Mouse (Mus musculus): ENCODE measurements around the gene Bbof1. TPM values are rescaled to one million over a fixed set of nuclear protein-coding genes. Genes with fewer than 3 reads are reported as not detected.

The Bbof1 gene
- total and polyA plus RNA-seq, 2 experiments from 2014 or later: 2.2 to 2.3 TPM

- no peak for DNase-seq (ENCODE audit: low spot score)
- whole genome bisulfite sequencing: 84% methylated on average over 6 of the region's 6 CpGs
- Histone ChIP-seq H3K4me2 (ENCODE audit: low read depth, low read length) (no peak overlapping the region), H3K4me1 (ENCODE audit: insufficient read depth, low read length) (peaks cover 5% of the 10 kb centered on the region; the same call in 1 of the 2 replicates), H3K4me3 (ENCODE audit: low read length) (no peak overlapping the region), H3K27me3 (ENCODE audit: insufficient read depth, low read length) (no peaks in the 10 kb centered on the region), H3K9ac (replicated peaks; ENCODE audit: low read length) (no peak overlapping the region), H3K36me3 (ENCODE audit: insufficient read depth, low read length) (no peaks in the 10 kb centered on the region), H3K27ac (no peak overlapping the region), H3K9me3 (ENCODE audit: low read length) (no peaks in the 10 kb centered on the region)
- TF ChIP-seq CTCF (IDR thresholded peaks at IDR 0.05; ENCODE audit: low read depth): no peak
- ATAC-seq: no peak
Observed at GRCm38 (mm10) chr12:84448181-84448580, 39.3 kb downstream of the Bbof1 start.

GRCm38 (mm10) chr12:84449887-84450286 is 41.0 kb downstream of the Bbof1 start:
- Histone ChIP-seq H3K27me3 (ENCODE audit: insufficient read depth, low read length) (no peaks in the 10 kb centered on the region), H3K4me2 (ENCODE audit: low read depth, low read length) (peak overlapping the region; percentile 67), H3K9me3 (ENCODE audit: low read length) (no peaks in the 10 kb centered on the region), H3K4me3 (ENCODE audit: low read length) (peak overlapping the region; percentile 73), H3K36me3 (ENCODE audit: insufficient read depth, low read length) (no peaks in the 10 kb centered on the region), H3K27ac (peak overlapping the region; percentile 86), H3K9ac (replicated peaks; ENCODE audit: low read length) (peak overlapping the region; percentile 62; the same call in 1 of the 2 replicates), H3K4me1 (ENCODE audit: insufficient read depth, low read length) (peaks cover 5% of the 10 kb centered on the region; the same call in 1 of the 2 replicates)
- DNase-seq (ENCODE audit: low spot score) (no peak), ATAC-seq (no peak)
- 52% methylated on average over 10 of the region's 10 CpGs for WGBS
- TF ChIP-seq CTCF (IDR thresholded peaks at IDR 0.05; ENCODE audit: low read depth): no peak

- Histone ChIP-seq H3K27ac (peak overlapping the region; percentile 86), H3K36me3 (ENCODE audit: insufficient read depth, low read length) (no peaks in the 10 kb centered on the region), H3K4me1 (ENCODE audit: insufficient read depth, low read length) (peaks cover 5% of the 10 kb centered on the region; the same call in 1 of the 2 replicates), H3K4me3 (ENCODE audit: low read length) (peak overlapping the region; percentile 73), H3K4me2 (ENCODE audit: low read depth, low read length) (peak overlapping the region; percentile 67), H3K27me3 (ENCODE audit: insufficient read depth, low read length) (no peaks in the 10 kb centered on the region), H3K9me3 (ENCODE audit: low read length) (no peaks in the 10 kb centered on the region), H3K9ac (replicated peaks; ENCODE audit: low read length) (peak overlapping the region; percentile 62)
- WGBS: 0% methylated on average over 6 of the region's 6 CpGs
- DNase-seq (ENCODE audit: low spot score): peak; percentile 27
- ATAC-seq: no peak
- TF ChIP-seq CTCF (IDR thresholded peaks at IDR 0.05; ENCODE audit: low read depth): no peak
Observed at GRCm38 (mm10) chr12:84450351-84450717, 41.5 kb downstream of the Bbof1 start.

- Histone ChIP-seq H3K4me3 (ENCODE audit: low read length) (peak within 1 kb of the TSS; percentile 73), H3K27me3 (ENCODE audit: insufficient read depth, low read length) (no peaks in the 10 kb centered on the region), H3K9me3 (ENCODE audit: low read length) (no peaks in the 10 kb centered on the region), H3K27ac (peak within 1 kb of the TSS; percentile 86), H3K9ac (replicated peaks; ENCODE audit: low read length) (peak within 1 kb of the TSS; percentile 65), H3K4me1 (ENCODE audit: insufficient read depth, low read length) (peaks cover 5% of the 10 kb centered on the region; the same call in 1 of the 2 replicates), H3K36me3 (ENCODE audit: insufficient read depth, low read length) (no peaks in the 10 kb centered on the region), H3K4me2 (ENCODE audit: low read depth, low read length) (peak within 1 kb of the TSS; percentile 98)
- ATAC-seq (peak; percentile 99), DNase-seq (ENCODE audit: low spot score) (peak; percentile 100)
- under 1% methylated on average over 49 of the region's 49 CpGs for WGBS
- no peak for TF ChIP-seq CTCF (IDR thresholded peaks at IDR 0.05; ENCODE audit: low read depth)
Observed at GRCm38 (mm10) chr12:84450718-84451646, 42.1 kb downstream of the Bbof1 start, which contains the start of the genes Aldh6a1 and Lin52. TSS of gene Aldh6a1 (minus strand) at chr12:84451004. TSS of gene Lin52 (plus strand) at chr12:84451422.

DNA sequence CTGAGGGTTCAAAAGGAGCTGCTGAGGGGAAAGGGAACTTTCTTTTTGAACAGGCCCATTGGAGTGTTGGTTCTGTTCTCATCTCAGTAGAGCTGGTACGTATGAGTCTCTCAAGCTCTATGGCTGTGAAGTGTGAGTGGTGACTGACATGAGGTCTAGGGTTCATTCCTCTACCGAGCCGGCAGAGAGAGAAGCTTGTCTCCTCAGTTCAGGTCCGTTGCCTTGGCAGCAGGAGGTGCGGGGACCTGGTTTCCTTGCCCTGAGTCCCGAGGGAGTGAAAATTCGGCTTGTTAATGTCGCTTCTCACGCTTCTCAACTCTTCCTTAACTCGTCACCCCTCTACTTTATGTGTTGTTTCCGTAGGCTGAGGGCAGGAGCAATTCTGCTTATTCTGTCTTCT is 42.9 kb downstream of the Bbof1 start:
- ATAC-seq: no peak
- WGBS: under 1% methylated on average over 11 of the region's 11 CpGs
- no peak for TF ChIP-seq CTCF (IDR thresholded peaks at IDR 0.05; ENCODE audit: low read depth)

DNA sequence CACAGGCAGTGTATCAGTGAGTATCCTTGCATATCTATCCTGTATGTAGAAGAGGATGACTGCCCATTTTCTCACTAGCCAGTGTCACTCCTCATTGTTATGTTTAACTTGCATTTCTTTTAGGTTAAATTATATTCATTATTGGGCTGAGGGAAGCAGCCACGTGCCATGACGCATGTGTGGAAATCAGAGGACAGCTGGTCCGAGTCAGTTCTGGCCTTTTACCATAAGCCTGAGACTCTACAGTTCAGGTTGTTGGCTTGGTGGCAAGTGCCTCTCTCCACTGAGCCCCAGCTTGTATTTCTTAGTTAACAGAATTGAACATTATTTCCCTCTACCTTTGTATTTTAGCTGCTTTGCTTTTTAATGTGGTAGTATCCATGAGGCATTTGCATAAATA is 48.0 kb downstream of the Bbof1 start:
- no peak for DNase-seq (ENCODE audit: low spot score)
- 97% methylated on average over 3 of the region's 3 CpGs for WGBS

More for the DNA sequence above, 42.9 kb downstream of the Bbof1 start:
- peak; percentile 9 for DNase-seq (ENCODE audit: low spot score)
- Histone ChIP-seq H3K9ac (replicated peaks; ENCODE audit: low read length) (peak overlapping the region; percentile 65), H3K9me3 (ENCODE audit: low read length) (no peaks in the 10 kb centered on the region), H3K27me3 (ENCODE audit: insufficient read depth, low read length) (no peaks in the 10 kb centered on the region), H3K4me3 (ENCODE audit: low read length) (peak overlapping the region; percentile 73), H3K4me1 (ENCODE audit: insufficient read depth, low read length) (peaks cover 5% of the 10 kb centered on the region; the same call in 1 of the 2 replicates), H3K36me3 (ENCODE audit: insufficient read depth, low read length) (no peaks in the 10 kb centered on the region), H3K4me2 (ENCODE audit: low read depth, low read length) (peak overlapping the region; percentile 98), H3K27ac (peak overlapping the region; percentile 86)

More for the DNA sequence above, 48.0 kb downstream of the Bbof1 start:
- no peaks in the 10 kb centered on the region for H3K9me3 ChIP-seq (ENCODE audit: low read length)
- no peaks in the 10 kb centered on the region for H3K27me3 ChIP-seq (ENCODE audit: insufficient read depth, low read length)
- H3K36me3 ChIP-seq (ENCODE audit: insufficient read depth, low read length): peaks cover 8% of the 10 kb centered on the region; the same call in 1 of the 2 replicates
- no peak overlapping the region for H3K27ac ChIP-seq
- no peak overlapping the region for H3K4me2 ChIP-seq (ENCODE audit: low read depth, low read length)
- no peak overlapping the region for H3K4me3 ChIP-seq (ENCODE audit: low read length)
- H3K4me1 ChIP-seq (ENCODE audit: insufficient read depth, low read length): no peaks in the 10 kb centered on the region
- no peak for TF ChIP-seq CTCF (IDR thresholded peaks at IDR 0.05; ENCODE audit: low read depth)
- no peak for ATAC-seq
- no peak overlapping the region for H3K9ac ChIP-seq (replicated peaks; ENCODE audit: low read length)
